Mouse (Mus musculus) Patski (cell line): Measurements from ENCODE around the gene Exosc9. TPM values are rescaled to one million over a fixed set of nuclear protein-coding genes. Genes with fewer than 3 reads are reported as not detected.

Source experiments
- ATAC-seq: fragments of 100-300 bp; one replicate; pipeline ENCODE4 v1.8.0; 2021
- CTCF ChIA-PET: fragments of 350-600 bp; sonication (Branson Sonifier 250); formaldehyde crosslinking; loops from one replicate; lab custom pipeline; 2022; ENCODE audit warnings: inconsistent platforms; lab: Charles Lee
- POLR2A ChIA-PET: fragments of 350-600 bp; sonication (Branson Sonifier 250); formaldehyde crosslinking; loops from one replicate; lab custom pipeline; 2022; ENCODE audit warnings: antibody characterized with exemption, inconsistent platforms; lab: Charles Lee
- DNase-seq: peaks from one replicate; pipeline ENCODE4 v3.0.0-alpha.2; 2011; ENCODE audit warnings: low read depth, low spot score
- H3K27me3 ChIP-seq: fragments of 371-371 bp; one replicate; pipeline ENCODE4 v1.5.1; 2021
- CTCF ChIP-seq: fragments of 100-300 bp; IDR thresholded peaks from one replicate; pipeline ENCODE4 v1.5.1; 2021
- in situ Hi-C: fragments of 300-500 bp; cut with MboI; formaldehyde crosslinking; loops from 3 replicates; pipeline ENCODE4 v1.11.1; 2018; ENCODE audit warnings: low pct_unique_long_range_greater_than_20kb, mixed read lengths
- polyA plus RNA-seq: library from polyadenylated mRNA; unstranded; gene quantifications from one replicate; pipeline ENCODE4 v1.2.3, GENCODE M21; 2021

Exosc9 gene
- 64.6 TPM for polyA plus RNA-seq

- ATAC-seq (peak; percentile 95), DNase-seq (peak; percentile 48)
- in situ Hi-C loops, result no loop called here
- ChIA-PET CTCF (interaction anchor here (0.9 to 1.0 kb wide), 2 partner anchors 16 to 19 kb away, joined by 3 to 4 read pairs; partner anchors contain the start of gene Ccna2), POLR2A (no interaction called here)
- no peak for TF ChIP-seq CTCF
- no peaks in the 10 kb centered on the region for H3K27me3 ChIP-seq
These were observed at the start of gene Exosc9 for GRCm38 (mm10) chr3:36552406-36553047. Gene Exosc9 (plus strand): TSS chr3:36552606.

- DNase-seq, result no peak
- ATAC-seq, result no peak
- no peak for TF ChIP-seq CTCF
- H3K27me3 ChIP-seq, result peaks cover 24% of the 10 kb centered on the region
- in situ Hi-C loops, result no loop called here
- ChIA-PET CTCF (interaction anchor here (1.5 kb wide), 1 partner anchor 11 kb away, joined by 4 read pairs; no protein-coding TSS in a partner anchor), POLR2A (interaction anchor here (0.8 kb wide), 1 partner anchor 1901 kb away, joined by 9 read pairs; no protein-coding TSS in a partner anchor)
These were observed 47.1 kb upstream of the Exosc9 start for GRCm38 (mm10) chr3:36505306-36505705.

GRCm38 (mm10) chr3:36505809-36506735, 46.3 kb upstream of the Exosc9 start:
- H3K27me3 ChIP-seq, result peaks cover 24% of the 10 kb centered on the region
- CTCF ChIA-PET, result interaction anchor here (1.1 to 1.3 kb wide), 2 partner anchors 11 kb away, joined by 3 read pairs; no protein-coding TSS in a partner anchor

GRCm38 (mm10) chr3:36511491-36511890, 40.9 kb upstream of the Exosc9 start:
- ChIA-PET POLR2A (no interaction called here), CTCF (no interaction called here)
- peaks cover 53% of the 10 kb centered on the region for H3K27me3 ChIP-seq
- in situ Hi-C loops, result no loop called here
- no peak for TF ChIP-seq CTCF
- ATAC-seq (no peak), DNase-seq (no peak)

More at GRCm38 (mm10) chr3:36505809-36506735, 46.3 kb upstream of the Exosc9 start:
- in situ Hi-C loops, result no loop called here
- TF ChIP-seq CTCF, result no peak
- POLR2A ChIA-PET, result no interaction called here
- DNase-seq, result no peak
- ATAC-seq, result no peak

GRCm38 (mm10) chr3:36516196-36516595, 36.2 kb upstream of the Exosc9 start:
- in situ Hi-C loops, result no loop called here
- H3K27me3 ChIP-seq, result peaks cover 85% of the 10 kb centered on the region
- CTCF ChIA-PET, result interaction anchor here (0.7 to 1.8 kb wide), 5 partner anchors 10 to 22 kb away, joined by 3 to 5 read pairs (median 3); no protein-coding TSS in a partner anchor
- POLR2A ChIA-PET, result interaction anchor here (0.6 kb wide), 1 partner anchor 242 kb away, joined by 3 read pairs; no protein-coding TSS in a partner anchor
- ATAC-seq, result no peak
- TF ChIP-seq CTCF, result no peak
- no peak for DNase-seq

- CTCF ChIA-PET, result interaction anchor here (0.9 to 2.2 kb wide), 2 partner anchors 9 to 21 kb away, joined by 3 to 5 read pairs; no protein-coding TSS in a partner anchor
- in situ Hi-C loops, result no loop called here
- peaks cover 78% of the 10 kb centered on the region for H3K27me3 ChIP-seq
- POLR2A ChIA-PET, result interaction anchor here (0.5 to 1.0 kb wide), 3 partner anchors 11 to 128 kb away, joined by 3 read pairs; no protein-coding TSS in a partner anchor
- no peak for TF ChIP-seq CTCF
- no peak for DNase-seq
- peak; percentile 42 for ATAC-seq
These were observed 31.0 kb upstream of the Exosc9 start, which contains the start of gene Gm11549 for GRCm38 (mm10) chr3:36521073-36522060. Gene Gm11549 (minus strand): TSS chr3:36521813.

- POLR2A ChIA-PET, result no interaction called here
- TF ChIP-seq CTCF, result no peak
- CTCF ChIA-PET, result interaction anchor here (2.2 kb wide), 1 partner anchor 22 kb away, joined by 5 read pairs; no protein-coding TSS in a partner anchor
- ATAC-seq (no peak), DNase-seq (no peak)
- H3K27me3 ChIP-seq, result peaks cover 73% of the 10 kb centered on the region
- in situ Hi-C loops, result no loop called here
These were observed 30.3 kb upstream of the Exosc9 start for GRCm38 (mm10) chr3:36522137-36522536.

- DNase-seq (no peak), ATAC-seq (no peak)
- ChIA-PET CTCF (no interaction called here), POLR2A (no interaction called here)
- H3K27me3 ChIP-seq, result peaks cover 75% of the 10 kb centered on the region
- in situ Hi-C loops, result no loop called here
- TF ChIP-seq CTCF, result no peak
These were observed 27.9 kb upstream of the Exosc9 start for GRCm38 (mm10) chr3:36524466-36524865.

- DNase-seq, result no peak
- POLR2A ChIA-PET, result no interaction called here
These were observed 22.1 kb upstream of the Exosc9 start for GRCm38 (mm10) chr3:36530345-36530744.

More at GRCm38 (mm10) chr3:36530345-36530744, 22.1 kb upstream of the Exosc9 start:
- in situ Hi-C loops, result no loop called here
- peaks cover 39% of the 10 kb centered on the region for H3K27me3 ChIP-seq
- no peak for TF ChIP-seq CTCF
- CTCF ChIA-PET, result interaction anchor here (1.2 kb wide), 1 partner anchor 10 kb away, joined by 3 read pairs; no protein-coding TSS in a partner anchor
- no peak for ATAC-seq
